Comparison of ENCODE assay signal across 8 mouse cellular contexts in genomic region chr10:116996236-116996600, GRCm38 (mm10). TPM values are rescaled to one million over a fixed set of nuclear protein-coding genes. Genes with fewer than 3 reads are reported as not detected.
A peak's percentile ranks its signal among the peaks of the same experiment; 100 is the strongest.
DNase-seq lines count a peak whose midpoint lies in the region; ATAC-seq lines count a peak whose summit lies in the region.
"Had no signal": no experiment of that assay in that cellular context is flagged by ENCODE, and none has a peak within 500 bp of the region (broad histone marks: within the 10 kb centered on the region; RNA-seq: fewer than 3 reads in every experiment).

No protein-coding gene starts in this region.

- no peaks in the 10 kb centered on the region for H3K36me3 ChIP-seq in heart, embryonic 12.5 days
- H3K36me3 ChIP-seq in neural tube, embryonic 15.5 days, result no peaks in the 10 kb centered on the region
- no peaks in the 10 kb centered on the region for H3K36me3 ChIP-seq in forebrain, embryonic 16.5 days (ENCODE audit: control insufficient read depth, insufficient read depth)
- H3K36me3 ChIP-seq: limb, embryonic 13.5 days had no signal

- DNase-seq in adrenal gland, postnatal 25 days, result peak; percentile 81
- DNase-seq in kidney, postnatal 25 days, result peak; percentile 52 to 86
- DNase-seq in ovary, adult 18-20 months (ENCODE audit: low spot score), result peak; percentile 63
- no peak for DNase-seq in embryo, embryonic 10 days (ENCODE audit: low spot score)

- no peak overlapping the region for H3K4me3 ChIP-seq in heart, embryonic 12.5 days
- no peak overlapping the region for H3K4me3 ChIP-seq in neural tube, embryonic 15.5 days (replicated peaks)
- no peak overlapping the region for H3K4me3 ChIP-seq in forebrain, embryonic 16.5 days (replicated peaks; ENCODE audit: low read length)
- H3K4me3 ChIP-seq: limb, embryonic 13.5 days had no signal

- H3K9me3 ChIP-seq in heart, embryonic 12.5 days (replicated peaks), result no peaks in the 10 kb centered on the region
- no peaks in the 10 kb centered on the region for H3K9me3 ChIP-seq in neural tube, embryonic 15.5 days (replicated peaks)
- no peaks in the 10 kb centered on the region for H3K9me3 ChIP-seq in forebrain, embryonic 16.5 days (ENCODE audit: control insufficient read depth, low read length)
- H3K9me3 ChIP-seq: limb, embryonic 13.5 days had no signal

- 0 out of 2 replicates have a peak overlapping the region, but pooled peaks have one; percentile 15 for H3K4me2 ChIP-seq in heart, embryonic 12.5 days
- no peak overlapping the region for H3K4me2 ChIP-seq in neural tube, embryonic 15.5 days
- H3K4me2 ChIP-seq in forebrain, embryonic 16.5 days (ENCODE audit: low read length), result no peak overlapping the region
- H3K4me2 ChIP-seq: limb, embryonic 13.5 days had no signal

- no peak overlapping the region for H3K9ac ChIP-seq in heart, embryonic 12.5 days
- H3K9ac ChIP-seq in neural tube, embryonic 15.5 days (replicated peaks), result no peak overlapping the region
- no peak overlapping the region for H3K9ac ChIP-seq in forebrain, embryonic 16.5 days (replicated peaks; ENCODE audit: low read depth, low read length)
- H3K9ac ChIP-seq: limb, embryonic 13.5 days had no signal

- no peaks in the 10 kb centered on the region for H3K27me3 ChIP-seq in heart, embryonic 12.5 days (replicated peaks)
- H3K27me3 ChIP-seq in neural tube, embryonic 15.5 days (replicated peaks), result no peaks in the 10 kb centered on the region
- H3K27me3 ChIP-seq in forebrain, embryonic 16.5 days (replicated peaks; ENCODE audit: control insufficient read depth, insufficient read depth, low read length), result no peaks in the 10 kb centered on the region
- H3K27me3 ChIP-seq: limb, embryonic 13.5 days had no signal

- 36% methylated on average over 6 of the region's 6 CpGs for WGBS in heart, embryonic 12.5 days
- 84% methylated on average over 6 of the region's 6 CpGs for WGBS in neural tube, embryonic 15.5 days
- WGBS in forebrain, embryonic 16.5 days, result 84% methylated on average over 6 of the region's 6 CpGs

- H3K27ac ChIP-seq in heart, embryonic 12.5 days (ENCODE audit: poor library complexity, severe bottlenecking), result peak overlapping the region; percentile 34
- H3K27ac ChIP-seq in neural tube, embryonic 15.5 days (replicated peaks), result no peak overlapping the region
- no peak overlapping the region for H3K27ac ChIP-seq in forebrain, embryonic 16.5 days (ENCODE audit: low read length)
- H3K27ac ChIP-seq: limb, embryonic 13.5 days had no signal

- ATAC-seq in heart, embryonic 12.5 days (ENCODE audit: insufficient number of reproducible peaks, low FRiP score), result peak; percentile 76
- ATAC-seq in neural tube, embryonic 15.5 days (ENCODE audit: low FRiP score), result no peak
- ATAC-seq in forebrain, embryonic 16.5 days, result no peak

- H3K4me1 ChIP-seq in heart, embryonic 12.5 days (replicated peaks), result peaks cover 33% of the 10 kb centered on the region
- no peaks in the 10 kb centered on the region for H3K4me1 ChIP-seq in neural tube, embryonic 15.5 days
- no peaks in the 10 kb centered on the region for H3K4me1 ChIP-seq in forebrain, embryonic 16.5 days (replicated peaks; ENCODE audit: control insufficient read depth, insufficient read depth, low read length)
- H3K4me1 ChIP-seq: limb, embryonic 13.5 days had no signal

RNA-seq across cellular contexts. Expression of gene Best3, which starts 10.1 kb away (rescaled TPM):
- 0.33 and 0.49 TPM in 2 replicates for total RNA-seq in adrenal gland, postnatal 25 days (2021)
- 0.13 and 0.50 TPM in 2 replicates for polyA plus RNA-seq in heart, embryonic 12.5 days (2016; fragmentation: Nextera tagmentation; extraction: Ambion mirVana)
- polyA plus RNA-seq in neural tube, embryonic 15.5 days (2015; fragmentation: Nextera tagmentation; extraction: Ambion mirVana), result 0.10 and 0.14 TPM in 2 replicates
- polyA plus RNA-seq in forebrain, embryonic 16.5 days (2015; fragmentation: Nextera tagmentation; extraction: Ambion mirVana), result not detected in 2 replicates

RNA-seq across cellular contexts. Expression of gene Gm10271, which starts 23.8 kb away (rescaled TPM):
- total RNA-seq in adrenal gland, postnatal 25 days (2021), result not detected in 2 replicates
- polyA plus RNA-seq in heart, embryonic 12.5 days (2016; fragmentation: Nextera tagmentation; extraction: Ambion mirVana), result not detected in 2 replicates
- not detected in 2 replicates for polyA plus RNA-seq in neural tube, embryonic 15.5 days (2015; fragmentation: Nextera tagmentation; extraction: Ambion mirVana)
- not detected in 2 replicates for polyA plus RNA-seq in forebrain, embryonic 16.5 days (2015; fragmentation: Nextera tagmentation; extraction: Ambion mirVana)
- polyA plus RNA-seq: limb, embryonic 13.5 days had no signal

RNA-seq across cellular contexts. Expression of gene Rab3ip, which starts 45.6 kb away (rescaled TPM):
- total RNA-seq in adrenal gland, postnatal 25 days (2021), result 34.2 and 38.0 TPM in 2 replicates
- 62.3 and 65.7 TPM in 2 replicates for polyA plus RNA-seq in heart, embryonic 12.5 days (2016; fragmentation: Nextera tagmentation; extraction: Ambion mirVana)
- 49.3 and 54.6 TPM in 2 replicates for polyA plus RNA-seq in neural tube, embryonic 15.5 days (2015; fragmentation: Nextera tagmentation; extraction: Ambion mirVana)
- 48.2 and 51.3 TPM in 2 replicates for polyA plus RNA-seq in forebrain, embryonic 16.5 days (2015; fragmentation: Nextera tagmentation; extraction: Ambion mirVana)

RNA-seq across cellular contexts. Expression of gene Lrrc10, which starts 48.9 kb away (rescaled TPM):
- total RNA-seq in adrenal gland, postnatal 25 days (2021), result not detected in 2 replicates
- 52.9 and 57.4 TPM in 2 replicates for polyA plus RNA-seq in heart, embryonic 12.5 days (2016; fragmentation: Nextera tagmentation; extraction: Ambion mirVana)
- polyA plus RNA-seq in neural tube, embryonic 15.5 days (2015; fragmentation: Nextera tagmentation; extraction: Ambion mirVana), result not detected in 2 replicates
- not detected in 2 replicates for polyA plus RNA-seq in forebrain, embryonic 16.5 days (2015; fragmentation: Nextera tagmentation; extraction: Ambion mirVana)
- polyA plus RNA-seq: limb, embryonic 13.5 days had no signal
